Mouse (Mus musculus): ENCODE measurements around the gene Plin3. TPM values are rescaled to one million over a fixed set of nuclear protein-coding genes. Genes with fewer than 3 reads are reported as not detected.
"Not testable (repeated sequence)": the region's sequence is repeated elsewhere in the genome, so short reads cannot be mapped to it uniquely, and the experiment has no call there.

Plin3 gene
- polyA plus RNA-seq, 1 experiment from 2014 or later = 33.0 TPM

DNA sequence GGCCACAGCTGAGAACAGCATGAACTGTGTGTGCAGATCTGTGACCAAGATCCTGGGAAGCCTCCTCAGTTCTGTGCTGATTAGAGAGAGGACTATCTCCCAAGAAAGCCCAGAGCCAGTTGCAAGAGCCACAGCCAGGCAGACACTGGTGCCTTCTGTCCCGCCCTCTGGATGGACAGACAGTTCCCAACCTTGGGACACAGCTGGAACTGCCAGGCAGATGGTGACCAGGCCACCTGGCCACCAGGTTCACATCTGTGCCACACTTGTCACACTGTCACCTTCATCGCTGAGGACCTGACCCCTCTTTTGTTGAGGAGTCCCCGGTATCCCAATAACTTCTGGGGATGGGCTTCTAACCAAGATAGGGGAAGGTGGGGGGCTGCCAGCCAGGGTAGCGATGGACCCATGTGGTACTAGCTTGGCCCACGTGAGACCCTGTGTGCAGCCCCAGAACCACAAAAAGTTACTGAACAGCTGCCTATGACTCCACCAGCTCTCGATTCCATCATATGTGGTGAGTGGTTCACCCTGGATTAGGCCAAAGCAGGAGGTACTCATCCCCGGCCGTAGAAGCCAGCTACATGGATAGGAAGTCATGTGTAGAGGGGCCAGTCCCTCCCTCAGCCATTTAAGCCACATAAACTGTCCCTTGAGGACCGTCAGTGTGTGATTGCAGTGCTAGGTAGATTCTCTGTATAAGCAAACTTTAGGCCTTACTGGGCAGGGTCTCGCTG, 33.2 kb downstream of the Plin3 start:
- no peak for ATAC-seq (replicated peaks; ENCODE audit: insufficient number of reproducible peaks, low FRiP score, low TSS enrichment, low read depth)
- WGBS = 86% methylated on average over 10 of the region's 10 CpGs
- H3K9me3 ChIP-seq (replicated peaks; ENCODE audit: control insufficient read depth, low read length) = no peaks in the 10 kb centered on the region
- no peak overlapping the region for H3K27ac ChIP-seq (replicated peaks; ENCODE audit: low read depth, low read length)
- no peaks in the 10 kb centered on the region for H3K36me3 ChIP-seq (replicated peaks; ENCODE audit: control insufficient read depth, insufficient read depth, low read depth, low read length)
- H3K27me3 ChIP-seq (ENCODE audit: control insufficient read depth, insufficient read depth, low read length) = no peaks in the 10 kb centered on the region
- no peak overlapping the region for H3K4me2 ChIP-seq (ENCODE audit: low read depth, low read length)
- no peak for DNase-seq (ENCODE audit: low spot score)
- H3K4me3 ChIP-seq (ENCODE audit: low read depth, low read length) = no peak overlapping the region
- no peaks in the 10 kb centered on the region for H3K4me1 ChIP-seq (ENCODE audit: control insufficient read depth, insufficient read depth, low read length)
- H3K9ac ChIP-seq (replicated peaks; ENCODE audit: low read length) = no peak overlapping the region

DNA sequence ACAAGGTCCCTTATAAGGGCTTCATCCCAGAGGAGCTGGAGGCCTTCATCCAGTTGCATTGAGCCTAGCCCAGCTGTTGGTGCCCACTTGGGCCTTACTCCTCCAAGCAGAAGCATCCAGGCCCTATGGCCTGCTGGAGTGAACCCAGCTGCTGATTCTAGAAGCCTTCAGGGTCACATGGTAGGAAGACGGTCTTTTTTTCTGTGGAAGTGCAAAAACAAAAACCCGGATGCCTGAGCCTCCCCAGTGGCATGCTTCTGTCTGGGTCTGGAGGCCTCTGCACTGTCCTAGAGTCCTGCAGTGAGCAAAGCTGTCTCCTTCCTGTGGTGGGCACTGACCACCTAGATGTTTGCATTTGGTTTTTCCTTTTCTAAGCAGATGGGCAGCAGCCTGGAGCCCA, 33.9 kb downstream of the Plin3 start:
- H3K4me1 ChIP-seq (ENCODE audit: control insufficient read depth, insufficient read depth, low read length); H3K27ac ChIP-seq (replicated peaks; ENCODE audit: low read depth, low read length); DNase-seq (ENCODE audit: low spot score); ATAC-seq (replicated peaks; ENCODE audit: insufficient number of reproducible peaks, low FRiP score, low TSS enrichment, low read depth); H3K27me3 ChIP-seq (ENCODE audit: control insufficient read depth, insufficient read depth, low read length); H3K9me3 ChIP-seq (replicated peaks; ENCODE audit: control insufficient read depth, low read length); H3K4me2 ChIP-seq (ENCODE audit: low read depth, low read length); H3K9ac ChIP-seq (replicated peaks; ENCODE audit: low read length); H3K36me3 ChIP-seq (replicated peaks; ENCODE audit: control insufficient read depth, insufficient read depth, low read depth, low read length); H3K4me3 ChIP-seq (ENCODE audit: low read depth, low read length): not testable (repeated sequence)
- WGBS = 62% methylated on average over 2 of the region's 2 CpGs

DNA sequence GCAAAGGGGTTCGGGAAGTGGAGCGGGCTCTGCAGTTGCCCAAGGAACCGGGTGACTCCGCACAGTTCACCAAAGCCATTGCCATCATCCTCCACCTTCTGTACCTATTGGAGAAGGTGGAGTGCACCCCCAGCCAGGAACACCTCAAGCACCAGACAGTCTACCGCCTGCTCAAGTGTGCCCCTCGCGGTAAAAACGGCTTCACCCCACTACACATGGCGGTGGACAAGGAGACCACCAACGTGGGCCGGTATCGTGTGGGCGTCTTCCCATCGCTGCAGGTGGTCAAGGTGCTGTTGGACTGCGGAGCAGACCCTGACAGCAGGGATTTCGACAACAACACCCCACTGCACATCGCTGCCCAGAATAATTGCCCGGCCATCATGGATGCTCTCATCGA, 34.4 kb downstream of the Plin3 start:
- WGBS = 93% methylated on average over 19 of the region's 19 CpGs
- DNase-seq (ENCODE audit: low spot score); H3K36me3 ChIP-seq (replicated peaks; ENCODE audit: control insufficient read depth, insufficient read depth, low read depth, low read length); H3K4me2 ChIP-seq (ENCODE audit: low read depth, low read length); H3K4me1 ChIP-seq (ENCODE audit: control insufficient read depth, insufficient read depth, low read length); H3K27me3 ChIP-seq (ENCODE audit: control insufficient read depth, insufficient read depth, low read length); H3K27ac ChIP-seq (replicated peaks; ENCODE audit: low read depth, low read length); H3K9ac ChIP-seq (replicated peaks; ENCODE audit: low read length); H3K9me3 ChIP-seq (replicated peaks; ENCODE audit: control insufficient read depth, low read length); H3K4me3 ChIP-seq (ENCODE audit: low read depth, low read length); ATAC-seq (replicated peaks; ENCODE audit: insufficient number of reproducible peaks, low FRiP score, low TSS enrichment, low read depth): not testable (repeated sequence)

DNA sequence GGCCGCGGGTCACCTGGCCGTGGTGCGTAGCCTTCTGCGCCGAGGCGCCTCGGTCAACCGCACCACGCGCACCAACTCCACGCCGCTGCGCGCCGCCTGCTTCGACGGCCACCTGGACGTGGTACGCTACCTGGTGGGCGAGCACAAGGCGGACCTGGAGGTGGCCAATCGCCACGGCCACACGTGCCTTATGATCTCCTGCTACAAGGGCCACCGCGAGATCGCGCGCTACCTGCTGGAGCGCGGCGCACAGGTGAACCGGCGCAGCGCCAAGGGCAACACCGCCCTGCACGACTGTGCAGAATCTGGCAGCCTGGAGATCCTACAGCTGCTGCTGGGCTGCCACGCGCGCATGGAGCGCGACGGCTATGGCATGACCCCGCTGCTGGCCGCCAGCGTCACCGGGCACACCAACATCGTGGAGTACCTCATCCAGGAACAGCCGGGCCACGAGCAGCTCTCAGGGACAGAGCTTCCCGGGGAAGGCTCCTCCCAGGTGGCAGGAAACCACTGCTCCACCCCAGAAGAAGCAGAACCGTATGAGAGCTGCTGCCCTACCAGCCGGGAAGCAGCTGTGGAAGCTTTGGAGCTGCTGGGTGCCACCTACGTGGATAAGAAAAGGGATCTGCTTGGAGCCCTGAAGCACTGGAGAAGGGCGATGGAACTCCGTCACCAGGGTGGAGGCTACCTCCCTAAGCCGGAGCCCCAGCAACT, 35.3 kb downstream of the Plin3 start:
- Histone ChIP-seq H3K9me3 (replicated peaks; ENCODE audit: control insufficient read depth, low read length) (no peaks in the 10 kb centered on the region), H3K4me1 (ENCODE audit: control insufficient read depth, insufficient read depth, low read length) (no peaks in the 10 kb centered on the region), H3K9ac (replicated peaks; ENCODE audit: low read length) (peak overlapping the region; percentile 53), H3K27me3 (ENCODE audit: control insufficient read depth, insufficient read depth, low read length) (no peaks in the 10 kb centered on the region), H3K27ac (replicated peaks; ENCODE audit: low read depth, low read length) (no peak overlapping the region), H3K4me2 (ENCODE audit: low read depth, low read length) (peak overlapping the region; percentile 90), H3K36me3 (replicated peaks; ENCODE audit: control insufficient read depth, insufficient read depth, low read depth, low read length) (no peaks in the 10 kb centered on the region), H3K4me3 (ENCODE audit: low read depth, low read length) (peak overlapping the region; percentile 68)
- DNase-seq (ENCODE audit: low spot score) (no peak), ATAC-seq (replicated peaks; ENCODE audit: insufficient number of reproducible peaks, low FRiP score, low TSS enrichment, low read depth) (no peak)
- 13% methylated on average over 46 of the region's 58 CpGs for WGBS

DNA sequence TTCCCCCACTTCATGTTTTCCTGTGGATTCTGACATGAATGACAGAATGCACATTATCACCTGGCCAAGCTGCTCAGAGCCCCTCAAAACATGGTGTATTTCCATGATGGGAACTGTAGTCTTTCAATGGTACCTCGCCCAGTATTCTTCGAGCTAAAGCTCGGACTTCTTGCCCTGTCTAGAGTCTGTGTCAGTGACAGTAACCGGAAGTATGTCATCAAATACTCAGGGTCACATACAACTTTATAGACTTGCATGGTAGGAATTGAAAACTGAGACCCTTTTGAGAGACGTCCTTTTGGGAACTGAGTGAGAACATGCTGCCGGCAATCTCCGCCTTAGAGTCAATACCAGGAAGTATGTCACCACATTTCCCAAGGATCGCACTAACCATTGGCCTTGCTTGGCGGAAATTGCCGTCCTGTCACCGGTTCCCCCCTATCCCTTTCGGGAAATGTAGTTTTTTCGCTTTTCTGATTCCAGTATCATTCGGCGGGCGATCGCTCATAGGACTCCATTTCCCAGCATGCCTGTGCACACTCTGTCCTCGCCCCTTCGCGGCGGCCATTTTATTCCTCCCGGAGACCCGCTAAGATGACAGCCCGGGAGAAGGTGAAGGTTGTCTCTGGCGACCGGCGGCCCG, 36.3 kb downstream of the Plin3 start, which contains the start of gene Fem1a:
Gene Fem1a, plus strand, starts transcription at position 572 of the 643 bp plus-strand sequence.
- Histone ChIP-seq H3K27ac (replicated peaks; ENCODE audit: low read depth, low read length) (peak within 1 kb of the TSS; percentile 78), H3K36me3 (replicated peaks; ENCODE audit: control insufficient read depth, insufficient read depth, low read depth, low read length) (no peaks in the 10 kb centered on the region), H3K4me2 (ENCODE audit: low read depth, low read length) (peak within 1 kb of the TSS; percentile 90), H3K9me3 (replicated peaks; ENCODE audit: control insufficient read depth, low read length) (no peaks in the 10 kb centered on the region), H3K4me1 (ENCODE audit: control insufficient read depth, insufficient read depth, low read length) (no peaks in the 10 kb centered on the region; the same call in 1 of the 2 replicates), H3K4me3 (ENCODE audit: low read depth, low read length) (peak within 1 kb of the TSS; percentile 68), H3K9ac (replicated peaks; ENCODE audit: low read length) (peak within 1 kb of the TSS; percentile 54), H3K27me3 (ENCODE audit: control insufficient read depth, insufficient read depth, low read length) (no peaks in the 10 kb centered on the region)
- DNase-seq (ENCODE audit: low spot score) = peak; percentile 99
- ATAC-seq (replicated peaks; ENCODE audit: insufficient number of reproducible peaks, low FRiP score, low TSS enrichment, low read depth) = peak; percentile 84
- WGBS = under 1% methylated on average over 28 of the region's 28 CpGs

DNA sequence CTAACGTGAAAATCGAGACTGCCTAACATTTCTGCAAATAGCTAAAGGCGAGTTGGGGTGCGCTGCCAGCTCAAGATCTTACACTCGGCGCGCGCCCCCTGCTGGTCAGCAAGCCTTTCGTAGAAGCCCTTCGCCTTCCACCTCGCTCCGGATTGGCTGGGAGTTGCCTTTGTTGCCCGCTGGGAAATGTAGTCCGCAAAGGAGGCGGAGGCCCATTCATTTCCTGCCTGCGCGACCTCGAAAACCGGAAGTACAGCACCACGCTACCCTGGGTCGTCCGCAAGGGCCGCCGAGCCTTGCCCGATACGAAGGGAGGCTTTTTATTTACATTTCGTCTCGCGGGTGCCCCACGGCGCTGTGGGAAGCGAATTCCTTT, 36.8 kb downstream of the Plin3 start:
- under 1% methylated on average over 32 of the region's 32 CpGs for WGBS
- Histone ChIP-seq H3K4me2 (ENCODE audit: low read depth, low read length) (peak overlapping the region; percentile 71), H3K9me3 (replicated peaks; ENCODE audit: control insufficient read depth, low read length) (no peaks in the 10 kb centered on the region), H3K27me3 (ENCODE audit: control insufficient read depth, insufficient read depth, low read length) (no peaks in the 10 kb centered on the region), H3K4me3 (ENCODE audit: low read depth, low read length) (peak overlapping the region; percentile 57), H3K27ac (replicated peaks; ENCODE audit: low read depth, low read length) (peak overlapping the region; percentile 78), H3K36me3 (replicated peaks; ENCODE audit: control insufficient read depth, insufficient read depth, low read depth, low read length) (no peaks in the 10 kb centered on the region), H3K9ac (replicated peaks; ENCODE audit: low read length) (peak overlapping the region; percentile 54; the same call in 1 of the 2 replicates), H3K4me1 (ENCODE audit: control insufficient read depth, insufficient read depth, low read length) (no peaks in the 10 kb centered on the region; the same call in 1 of the 2 replicates)
- peak; percentile 99 for DNase-seq (ENCODE audit: low spot score)
- peak; percentile 90 for ATAC-seq (replicated peaks; ENCODE audit: insufficient number of reproducible peaks, low FRiP score, low TSS enrichment, low read depth)

DNA sequence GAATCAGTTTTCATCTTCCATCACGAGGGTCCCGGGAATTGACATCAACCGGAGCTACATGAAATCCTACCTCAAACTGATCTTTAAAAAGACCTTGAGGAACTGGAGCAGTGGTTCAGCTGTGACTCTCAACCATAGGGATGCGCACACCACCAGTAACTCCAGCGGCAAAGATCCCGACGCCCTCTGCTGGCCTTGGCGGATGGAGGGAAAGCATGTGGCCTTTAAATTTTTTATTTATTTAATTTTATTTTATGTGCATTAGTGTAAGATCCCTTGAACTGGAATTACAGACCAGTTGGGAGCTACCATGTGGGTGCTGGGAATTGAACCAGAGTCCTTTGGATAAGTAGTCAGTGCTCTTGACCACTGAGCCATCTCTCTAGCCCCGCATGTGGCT, 37.2 kb downstream of the Plin3 start:
- DNase-seq (ENCODE audit: low spot score) = peak; percentile 52
- 20% methylated on average over 9 of the region's 9 CpGs for whole genome bisulfite sequencing
- no peak overlapping the region for H3K27ac ChIP-seq (replicated peaks; ENCODE audit: low read depth, low read length)
- no peaks in the 10 kb centered on the region for H3K27me3 ChIP-seq (ENCODE audit: control insufficient read depth, insufficient read depth, low read length)
- H3K4me3 ChIP-seq (ENCODE audit: low read depth, low read length) = no peak overlapping the region
- no peaks in the 10 kb centered on the region for H3K36me3 ChIP-seq (replicated peaks; ENCODE audit: control insufficient read depth, insufficient read depth, low read depth, low read length)
- H3K4me2 ChIP-seq (ENCODE audit: low read depth, low read length) = no peak overlapping the region; the same call in 1 of the 2 replicates
- peak; percentile 1; the same call in 1 of the 2 replicates for ATAC-seq (replicated peaks; ENCODE audit: insufficient number of reproducible peaks, low FRiP score, low TSS enrichment, low read depth)
- H3K9ac ChIP-seq (replicated peaks; ENCODE audit: low read length) = no peak overlapping the region
- H3K9me3 ChIP-seq (replicated peaks; ENCODE audit: control insufficient read depth, low read length) = no peaks in the 10 kb centered on the region
- H3K4me1 ChIP-seq (ENCODE audit: control insufficient read depth, insufficient read depth, low read length) = no peaks in the 10 kb centered on the region; the same call in 1 of the 2 replicates
